Mouse (Mus musculus): Measurements from ENCODE around the gene Hdgf. TPM values are rescaled to one million over a fixed set of nuclear protein-coding genes. Genes with fewer than 3 reads are reported as not detected.
A peak's percentile ranks its signal among the peaks of the same experiment; 100 is the strongest.
"Not testable (repeated sequence)": the region's sequence is repeated elsewhere in the genome, so short reads cannot be mapped to it uniquely, and the experiment has no call there.

The Hdgf gene
- 219 and 230 TPM in 2 replicates for polyA plus RNA-seq (2016; fragmentation: Nextera tagmentation; extraction: Ambion mirVana)

GRCm38 (mm10) chr3:87905880-87906485, at the start of gene Hdgf:
Gene Hdgf (plus strand): TSS chr3:87906321.
- ATAC-seq (ENCODE audit: low FRiP score): peak; percentile 94
- H3K4me2 ChIP-seq (replicated peaks): peak within 1 kb of the TSS; percentile 87
- peak within 1 kb of the TSS; percentile 98 for H3K4me3 ChIP-seq
- H3K36me3 ChIP-seq: no peaks in the 10 kb centered on the region
- H3K4me1 ChIP-seq: peaks cover 38% of the 10 kb centered on the region
- no peaks in the 10 kb centered on the region for H3K9me3 ChIP-seq (replicated peaks)
- peak within 1 kb of the TSS; percentile 96 for H3K27ac ChIP-seq
- H3K27me3 ChIP-seq: no peaks in the 10 kb centered on the region
- H3K9ac ChIP-seq: peak within 1 kb of the TSS; percentile 95
- 1% methylated on average over 48 of the region's 57 CpGs for WGBS

GRCm38 (mm10) chr3:87857666-87858065, 48.5 kb upstream of the Hdgf start:
- ATAC-seq (ENCODE audit: low FRiP score): no peak
- Histone ChIP-seq H3K36me3 (peaks cover 62% of the 10 kb centered on the region), H3K27me3 (no peaks in the 10 kb centered on the region), H3K27ac (no peak overlapping the region), H3K4me3 (no peak overlapping the region), H3K9ac (no peak overlapping the region), H3K9me3 (replicated peaks) (no peaks in the 10 kb centered on the region), H3K4me1 (peaks cover 12% of the 10 kb centered on the region), H3K4me2 (replicated peaks) (no peak overlapping the region)
- 80% methylated on average over 8 of the region's 8 CpGs for WGBS

- H3K27me3 ChIP-seq: no peaks in the 10 kb centered on the region
- no peak overlapping the region for H3K4me2 ChIP-seq (replicated peaks)
- H3K27ac ChIP-seq: no peak overlapping the region
- 35% methylated on average over 3 of the region's 3 CpGs for WGBS
- no peak overlapping the region for H3K9ac ChIP-seq
- peaks cover 76% of the 10 kb centered on the region for H3K36me3 ChIP-seq
- H3K4me3 ChIP-seq: no peak overlapping the region
- no peaks in the 10 kb centered on the region for H3K9me3 ChIP-seq (replicated peaks)
- no peak; the same call in 1 of the 2 replicates for ATAC-seq (ENCODE audit: low FRiP score)
- no peaks in the 10 kb centered on the region for H3K4me1 ChIP-seq
These were observed 46.3 kb upstream of the Hdgf start for GRCm38 (mm10) chr3:87859813-87860212.

GRCm38 (mm10) chr3:87864111-87864510, 42.0 kb upstream of the Hdgf start:
- H3K36me3 ChIP-seq: peaks cover 86% of the 10 kb centered on the region
- H3K27ac ChIP-seq; ATAC-seq (ENCODE audit: low FRiP score); H3K27me3 ChIP-seq; H3K4me2 ChIP-seq (replicated peaks); H3K4me3 ChIP-seq; H3K9ac ChIP-seq; H3K9me3 ChIP-seq (replicated peaks); H3K4me1 ChIP-seq: not testable (repeated sequence)
- 94% methylated on average over 4 of the region's 4 CpGs for WGBS

GRCm38 (mm10) chr3:87877730-87878129, 28.4 kb upstream of the Hdgf start:
- Histone ChIP-seq H3K4me3 (no peak overlapping the region), H3K36me3 (peaks cover 15% of the 10 kb centered on the region), H3K4me1 (0 out of 2 replicates have a peak, but pooled peaks cover 3% of the 10 kb centered on the region), H3K9ac (no peak overlapping the region), H3K9me3 (replicated peaks) (no peaks in the 10 kb centered on the region), H3K4me2 (replicated peaks) (no peak overlapping the region), H3K27me3 (no peaks in the 10 kb centered on the region), H3K27ac (no peak overlapping the region)
- ATAC-seq (ENCODE audit: low FRiP score): no peak
- 97% methylated on average over 4 of the region's 4 CpGs for WGBS

- H3K4me1 ChIP-seq: peaks cover 20% of the 10 kb centered on the region
- WGBS: 10% methylated on average over 3 of the region's 3 CpGs
- H3K27me3 ChIP-seq: no peaks in the 10 kb centered on the region
- peak overlapping the region; percentile 97 for H3K9ac ChIP-seq
- peaks cover 10% of the 10 kb centered on the region for H3K36me3 ChIP-seq
- ATAC-seq (ENCODE audit: low FRiP score): no peak
- H3K9me3 ChIP-seq (replicated peaks): no peaks in the 10 kb centered on the region
- H3K27ac ChIP-seq: no peak overlapping the region
- H3K4me3 ChIP-seq: peak overlapping the region; percentile 99
- peak overlapping the region; percentile 87 for H3K4me2 ChIP-seq (replicated peaks)
These were observed 21.8 kb upstream of the Hdgf start for GRCm38 (mm10) chr3:87884291-87884690.

- peak; percentile 17 for ATAC-seq (ENCODE audit: low FRiP score)
- Histone ChIP-seq H3K9me3 (replicated peaks) (no peaks in the 10 kb centered on the region), H3K4me2 (replicated peaks) (peak overlapping the region; percentile 87), H3K9ac (peak overlapping the region; percentile 97), H3K36me3 (peaks cover 8% of the 10 kb centered on the region), H3K27me3 (no peaks in the 10 kb centered on the region), H3K4me1 (peaks cover 20% of the 10 kb centered on the region), H3K27ac (peak overlapping the region; percentile 81), H3K4me3 (peak overlapping the region; percentile 99)
- under 1% methylated on average over 24 of the region's 28 CpGs for WGBS
These were observed 21.3 kb upstream of the Hdgf start for GRCm38 (mm10) chr3:87884708-87885251.

GRCm38 (mm10) chr3:87885281-87886003, 20.7 kb upstream of the Hdgf start, which contains the start of gene Prcc:
Gene Prcc (minus strand): TSS chr3:87885608.
- peak within 1 kb of the TSS; percentile 81 for H3K27ac ChIP-seq
- under 1% methylated on average over 33 of the region's 33 CpGs for WGBS
- ATAC-seq (ENCODE audit: low FRiP score): peak; percentile 99
- peaks cover 3% of the 10 kb centered on the region for H3K36me3 ChIP-seq
- no peaks in the 10 kb centered on the region for H3K9me3 ChIP-seq (replicated peaks)
- H3K4me3 ChIP-seq: peak within 1 kb of the TSS; percentile 99
- H3K4me2 ChIP-seq (replicated peaks): peak within 1 kb of the TSS; percentile 87
- H3K27me3 ChIP-seq: no peaks in the 10 kb centered on the region
- peak within 1 kb of the TSS; percentile 97 for H3K9ac ChIP-seq
- peaks cover 20% of the 10 kb centered on the region for H3K4me1 ChIP-seq

- peaks cover 20% of the 10 kb centered on the region for H3K4me1 ChIP-seq
- H3K9me3 ChIP-seq (replicated peaks): no peaks in the 10 kb centered on the region
- H3K36me3 ChIP-seq: no peaks in the 10 kb centered on the region
- H3K4me2 ChIP-seq (replicated peaks): peak overlapping the region; percentile 48
- no peak overlapping the region for H3K27ac ChIP-seq
- WGBS: 14% methylated on average over 10 of the region's 10 CpGs
- H3K4me3 ChIP-seq: peak overlapping the region; percentile 99
- ATAC-seq (ENCODE audit: low FRiP score): peak; percentile 36; the same call in 1 of the 2 replicates
- no peaks in the 10 kb centered on the region for H3K27me3 ChIP-seq
- 0 out of 2 replicates have a peak overlapping the region, but pooled peaks have one; percentile 35 for H3K9ac ChIP-seq
These were observed 20.1 kb upstream of the Hdgf start for GRCm38 (mm10) chr3:87886004-87886365.

- H3K36me3 ChIP-seq: no peaks in the 10 kb centered on the region
- H3K4me3 ChIP-seq: peak overlapping the region; percentile 99; the same call in 1 of the 2 replicates
- WGBS: 86% methylated on average over 6 of the region's 6 CpGs
- ATAC-seq (ENCODE audit: low FRiP score): no peak
- H3K9ac ChIP-seq: no peak overlapping the region
- peak overlapping the region; percentile 48 for H3K4me2 ChIP-seq (replicated peaks)
- peaks cover 20% of the 10 kb centered on the region for H3K4me1 ChIP-seq
- H3K27me3 ChIP-seq: no peaks in the 10 kb centered on the region
- H3K9me3 ChIP-seq (replicated peaks): no peaks in the 10 kb centered on the region
- no peak overlapping the region for H3K27ac ChIP-seq
These were observed 19.7 kb upstream of the Hdgf start for GRCm38 (mm10) chr3:87886416-87886815.

GRCm38 (mm10) chr3:87887400-87887799, 18.7 kb upstream of the Hdgf start:
- not testable (repeated sequence) for H3K9ac ChIP-seq; H3K4me2 ChIP-seq (replicated peaks); H3K4me3 ChIP-seq; H3K27ac ChIP-seq; ATAC-seq (ENCODE audit: low FRiP score); H3K27me3 ChIP-seq; H3K9me3 ChIP-seq (replicated peaks); H3K36me3 ChIP-seq
- 82% methylated on average over 4 of the region's 4 CpGs for WGBS
- H3K4me1 ChIP-seq: peaks cover 19% of the 10 kb centered on the region

GRCm38 (mm10) chr3:87891481-87891880, 14.6 kb upstream of the Hdgf start:
- Histone ChIP-seq H3K4me3 (no peak overlapping the region), H3K9me3 (replicated peaks) (no peaks in the 10 kb centered on the region), H3K36me3 (no peaks in the 10 kb centered on the region), H3K4me1 (no peaks in the 10 kb centered on the region), H3K27ac (no peak overlapping the region), H3K4me2 (replicated peaks) (no peak overlapping the region), H3K9ac (no peak overlapping the region), H3K27me3 (no peaks in the 10 kb centered on the region)
- no peak for ATAC-seq (ENCODE audit: low FRiP score)
- 51% methylated on average over 3 of the region's 3 CpGs for WGBS

Data from hindbrain, embryonic 12.5 days (tissue).